Mouse (Mus musculus) cerebellum, adult 2 months (tissue): ENCODE results near the gene Sec31a.

Experiments used
- CTCF ChIP-seq: fragments of 200-500 bp; IDR thresholded peaks from 2 replicates; pipeline ENCODE4 v1.5.1; 2011; ENCODE audit warnings: low read depth, mild to moderate bottlenecking, control low read depth, low read length, moderate library complexity, borderline replicate concordance; ENCODE audit not compliant: insufficient read depth
- POLR2A ChIP-seq: fragments of 200-500 bp; IDR thresholded peaks from 2 replicates; pipeline ENCODE4 v1.6.1; 2011; ENCODE audit warnings: low read length, control low read depth, borderline replicate concordance; ENCODE audit not compliant: insufficient read depth

GRCm38 (mm10) chr5:100378981-100379380 lies 37.1 kb downstream of the Sec31a start:
- TF ChIP-seq CTCF (no peak), POLR2A (no peak)
